Mouse (Mus musculus): Measurements from ENCODE around the gene Bicd2. TPM values are rescaled to one million over a fixed set of nuclear protein-coding genes. Genes with fewer than 3 reads are reported as not detected.

Bicd2 gene
- 18.2 and 25.5 TPM in 2 replicates for total RNA-seq (2012; rRNA removed)

GRCm38 (mm10) chr13:49341012-49341830 is at the start of gene Bicd2:
Gene Bicd2, plus strand, starts transcription at chr13:49341585.
- in situ Hi-C loops (cut with MboI; ENCODE audit: low sequenced_read_pairs in 2 of 2, unreplicated experiment in 2 of 2): no loop called here
- no peak for TF ChIP-seq MAFK (IDR thresholded peaks at IDR 0.05; ENCODE audit: insufficient read depth, low read depth, low read length)
- TF ChIP-seq HCFC1 (IDR thresholded peaks at IDR 0.05; ENCODE audit: borderline replicate concordance, insufficient read depth, low read length): peak; percentile 97
- no peak for TF ChIP-seq CHD2 (IDR thresholded peaks at IDR 0.05; ENCODE audit: low read depth, low read length)
- TF ChIP-seq ZNF384 (IDR thresholded peaks at IDR 0.05; ENCODE audit: low read depth, low read length): no peak
- no peak for TF ChIP-seq ZC3H11A (IDR thresholded peaks at IDR 0.05; ENCODE audit: borderline replicate concordance, low read depth, low read length)

GRCm38 (mm10) chr13:49291949-49292348 is 49.4 kb upstream of the Bicd2 start:
- TF ChIP-seq MAFK (IDR thresholded peaks at IDR 0.05; ENCODE audit: insufficient read depth, low read depth, low read length) (no peak), ZNF384 (IDR thresholded peaks at IDR 0.05; ENCODE audit: low read depth, low read length) (no peak), HCFC1 (IDR thresholded peaks at IDR 0.05; ENCODE audit: borderline replicate concordance, insufficient read depth, low read length) (no peak), CHD2 (IDR thresholded peaks at IDR 0.05; ENCODE audit: low read depth, low read length) (no peak), ZC3H11A (IDR thresholded peaks at IDR 0.05; ENCODE audit: borderline replicate concordance, low read depth, low read length) (no peak)

More at GRCm38 (mm10) chr13:49341012-49341830, at the start of gene Bicd2:
- Histone ChIP-seq H3K9me3 (ENCODE audit: control insufficient read depth, insufficient read depth, low read depth, low read length) (no peaks in the 10 kb centered on the region), H3K9ac (ENCODE audit: insufficient read depth, low read depth, low read length, poor library complexity, severe bottlenecking) (peak within 1 kb of the TSS; percentile 81), H3K4me3 (ENCODE audit: insufficient read depth in 1 of 2, low read depth in 1 of 2, low read length in 2 of 2, poor library complexity in 1 of 2, severe bottlenecking in 1 of 2) (peak within 1 kb of the TSS; percentile 86 to 98), H3K36me3 (ENCODE audit: control insufficient read depth, insufficient read depth, low read length, poor library complexity, severe bottlenecking) (no peaks in the 10 kb centered on the region; the same call in 1 of the 2 replicates), H3K4me1 (ENCODE audit: control insufficient read depth in 2 of 2, insufficient read depth in 2 of 2, low read length in 2 of 2, poor library complexity in 1 of 2) (peaks cover 0 to 4% of the 10 kb centered on the region in 2 experiments; a peak in 2 of 4 replicates), H3K27ac (ENCODE audit: insufficient read depth, low read depth, low read length, poor library complexity, severe bottlenecking) (no peak within 1 kb of the TSS)
- DNase-seq (ENCODE audit: low read depth, low spot score): peak; percentile 95

GRCm38 (mm10) chr13:49294108-49294507 is 47.3 kb upstream of the Bicd2 start:
- H3K4me3 ChIP-seq (ENCODE audit: insufficient read depth in 1 of 2, low read depth in 1 of 2, low read length in 2 of 2, poor library complexity in 1 of 2, severe bottlenecking in 1 of 2): no peak overlapping the region
- H3K9ac ChIP-seq (ENCODE audit: insufficient read depth, low read depth, low read length, poor library complexity, severe bottlenecking): no peak overlapping the region
- no peaks in the 10 kb centered on the region for H3K9me3 ChIP-seq (ENCODE audit: control insufficient read depth, insufficient read depth, low read depth, low read length)
- H3K4me1 ChIP-seq (ENCODE audit: control insufficient read depth in 2 of 2, insufficient read depth in 2 of 2, low read length in 2 of 2, poor library complexity in 1 of 2): no peaks in the 10 kb centered on the region
- no peaks in the 10 kb centered on the region for H3K36me3 ChIP-seq (ENCODE audit: control insufficient read depth, insufficient read depth, low read length, poor library complexity, severe bottlenecking)
- H3K27ac ChIP-seq (ENCODE audit: insufficient read depth, low read depth, low read length, poor library complexity, severe bottlenecking): no peak overlapping the region
- TF ChIP-seq CHD2 (IDR thresholded peaks at IDR 0.05; ENCODE audit: low read depth, low read length) (no peak), MAFK (IDR thresholded peaks at IDR 0.05; ENCODE audit: insufficient read depth, low read depth, low read length) (no peak), ZC3H11A (IDR thresholded peaks at IDR 0.05; ENCODE audit: borderline replicate concordance, low read depth, low read length) (no peak), HCFC1 (IDR thresholded peaks at IDR 0.05; ENCODE audit: borderline replicate concordance, insufficient read depth, low read length) (no peak), ZNF384 (IDR thresholded peaks at IDR 0.05; ENCODE audit: low read depth, low read length) (no peak)
- in situ Hi-C loops (cut with MboI; ENCODE audit: low sequenced_read_pairs in 2 of 2, unreplicated experiment in 2 of 2): no loop called here
- no peak for DNase-seq (ENCODE audit: low read depth, low spot score)

More at GRCm38 (mm10) chr13:49291949-49292348, 49.4 kb upstream of the Bicd2 start:
- Histone ChIP-seq H3K9me3 (ENCODE audit: control insufficient read depth, insufficient read depth, low read depth, low read length) (no peaks in the 10 kb centered on the region), H3K4me3 (ENCODE audit: insufficient read depth in 1 of 2, low read depth in 1 of 2, low read length in 2 of 2, poor library complexity in 1 of 2, severe bottlenecking in 1 of 2) (no peak overlapping the region), H3K36me3 (ENCODE audit: control insufficient read depth, insufficient read depth, low read length, poor library complexity, severe bottlenecking) (no peaks in the 10 kb centered on the region), H3K27ac (ENCODE audit: insufficient read depth, low read depth, low read length, poor library complexity, severe bottlenecking) (no peak overlapping the region), H3K9ac (ENCODE audit: insufficient read depth, low read depth, low read length, poor library complexity, severe bottlenecking) (no peak overlapping the region), H3K4me1 (ENCODE audit: control insufficient read depth in 2 of 2, insufficient read depth in 2 of 2, low read length in 2 of 2, poor library complexity in 1 of 2) (no peaks in the 10 kb centered on the region)
- no peak for DNase-seq (ENCODE audit: low read depth, low spot score)
- in situ Hi-C loops (cut with MboI; ENCODE audit: low sequenced_read_pairs in 2 of 2, unreplicated experiment in 2 of 2): no loop called here

GRCm38 (mm10) chr13:49296270-49296669 is 45.1 kb upstream of the Bicd2 start:
- in situ Hi-C loops (cut with MboI; ENCODE audit: low sequenced_read_pairs in 2 of 2, unreplicated experiment in 2 of 2): no loop called here
- H3K9me3 ChIP-seq (ENCODE audit: control insufficient read depth, insufficient read depth, low read depth, low read length): no peaks in the 10 kb centered on the region
- H3K4me3 ChIP-seq (ENCODE audit: insufficient read depth in 1 of 2, low read depth in 1 of 2, low read length in 2 of 2, poor library complexity in 1 of 2, severe bottlenecking in 1 of 2): no peak overlapping the region
- H3K9ac ChIP-seq (ENCODE audit: insufficient read depth, low read depth, low read length, poor library complexity, severe bottlenecking): no peak overlapping the region
- no peaks in the 10 kb centered on the region for H3K36me3 ChIP-seq (ENCODE audit: control insufficient read depth, insufficient read depth, low read length, poor library complexity, severe bottlenecking)
- DNase-seq (ENCODE audit: low read depth, low spot score): no peak
- no peak for TF ChIP-seq CHD2 (IDR thresholded peaks at IDR 0.05; ENCODE audit: low read depth, low read length)
- TF ChIP-seq ZC3H11A (IDR thresholded peaks at IDR 0.05; ENCODE audit: borderline replicate concordance, low read depth, low read length): no peak
- TF ChIP-seq MAFK (IDR thresholded peaks at IDR 0.05; ENCODE audit: insufficient read depth, low read depth, low read length): no peak
- TF ChIP-seq ZNF384 (IDR thresholded peaks at IDR 0.05; ENCODE audit: low read depth, low read length): no peak
- no peak for TF ChIP-seq HCFC1 (IDR thresholded peaks at IDR 0.05; ENCODE audit: borderline replicate concordance, insufficient read depth, low read length)
- H3K4me1 ChIP-seq (ENCODE audit: control insufficient read depth in 2 of 2, insufficient read depth in 2 of 2, low read length in 2 of 2, poor library complexity in 1 of 2): no peaks in the 10 kb centered on the region
- H3K27ac ChIP-seq (ENCODE audit: insufficient read depth, low read depth, low read length, poor library complexity, severe bottlenecking): no peak overlapping the region
